In the genomic region with DNA sequence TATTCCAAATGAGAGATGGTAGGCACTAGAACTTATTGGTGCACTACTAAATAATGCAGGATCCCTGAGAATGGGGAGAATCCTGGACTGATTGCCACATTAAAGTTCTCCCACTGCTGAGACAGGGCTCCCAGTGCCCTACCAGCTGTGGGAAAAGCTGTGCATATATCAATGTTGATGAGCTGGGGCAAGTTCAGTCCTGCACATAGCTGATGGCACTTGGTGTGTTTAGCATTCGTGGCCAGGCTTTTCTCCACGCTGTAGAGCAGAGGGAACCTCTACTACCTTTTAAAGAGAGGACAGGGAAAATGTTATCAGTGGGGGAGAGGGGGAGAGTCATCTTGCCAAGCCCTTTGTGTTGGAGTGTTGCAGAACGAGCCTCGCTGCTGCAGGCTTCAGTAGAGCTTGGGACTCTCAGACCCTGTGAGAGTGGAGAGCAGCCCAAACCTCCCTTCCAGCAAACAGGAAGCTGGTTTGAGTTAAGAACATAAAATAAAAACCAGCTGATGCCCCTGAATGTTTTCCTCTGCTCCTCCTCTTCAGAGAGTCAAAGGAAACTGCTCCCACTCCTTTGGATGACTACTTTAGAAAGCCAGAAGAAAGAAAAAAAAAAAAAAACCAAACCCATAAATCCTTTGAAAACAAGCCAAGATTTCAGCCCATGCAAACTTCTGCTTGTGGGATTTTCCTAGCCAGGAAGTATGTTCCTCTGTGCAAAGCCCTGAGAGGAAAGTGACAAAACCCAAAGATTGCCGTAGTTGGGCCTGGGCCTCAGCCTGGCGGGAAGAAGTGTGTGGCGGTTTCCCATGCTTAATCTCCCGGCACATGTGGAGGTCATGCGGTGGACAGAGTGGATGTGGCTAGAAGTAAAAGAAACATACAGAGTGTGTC, we compare ENCODE assay signal across 8 mouse cellular contexts. TPM values are rescaled to one million over a fixed set of nuclear protein-coding genes. Genes with fewer than 3 reads are reported as not detected.
DNase-seq lines count a peak whose midpoint lies in the region; ATAC-seq lines count a peak whose summit lies in the region.

No protein-coding gene starts in this region.

- 69% methylated on average over 9 of the region's 9 CpGs for WGBS in midbrain, embryonic 10.5 days
- 79% methylated on average over 9 of the region's 9 CpGs for WGBS in midbrain, embryonic 13.5 days
- 42% methylated on average over 9 of the region's 9 CpGs for WGBS in intestine, embryonic 14.5 days
- 32% methylated on average over 9 of the region's 9 CpGs for WGBS in macrophage (ENCODE audit: missing documents)

- no peak for DNase-seq in midbrain, embryonic 10.5 days (ENCODE audit: low spot score)
- peak; percentile 51 for DNase-seq in forelimb bud, embryonic 11.5 days (ENCODE audit: low read depth, low spot score)
- no peak for DNase-seq in intestine, embryonic 14.5 days (ENCODE audit: low spot score)
- no peak for DNase-seq in cerebellum, adult 11-12 months
- no peak for DNase-seq in cerebellum, adult 18-20 months
- DNase-seq in cerebellum, adult 9-10 months, result no peak

- peaks cover 5% of the 10 kb centered on the region; the same call in 1 of the 2 replicates for H3K36me3 ChIP-seq in midbrain, embryonic 10.5 days
- H3K36me3 ChIP-seq in midbrain, embryonic 13.5 days, result peaks cover 9% of the 10 kb centered on the region; the same call in 1 of the 2 replicates
- H3K36me3 ChIP-seq in intestine, embryonic 14.5 days (ENCODE audit: control insufficient read depth, insufficient read depth, low read length), result peaks cover 6% of the 10 kb centered on the region; the same call in 1 of the 2 replicates
- H3K36me3 ChIP-seq in macrophage (ENCODE audit: inconsistent target), result no peaks in the 10 kb centered on the region

- 0 out of 2 replicates have a peak, but pooled peaks cover 2% of the 10 kb centered on the region for H3K4me1 ChIP-seq in midbrain, embryonic 10.5 days
- H3K4me1 ChIP-seq in midbrain, embryonic 13.5 days (replicated peaks), result peaks cover 5% of the 10 kb centered on the region; the same call in 1 of the 2 replicates
- H3K4me1 ChIP-seq in intestine, embryonic 14.5 days (replicated peaks; ENCODE audit: control insufficient read depth, insufficient read depth, low read length), result peaks cover 3% of the 10 kb centered on the region; the same call in 1 of the 2 replicates

- no peaks in the 10 kb centered on the region for H3K79me2 ChIP-seq in macrophage (ENCODE audit: inconsistent target)

- no peak for ATAC-seq in midbrain, embryonic 13.5 days
- no peak for ATAC-seq in intestine, embryonic 14.5 days (replicated peaks; ENCODE audit: low FRiP score, low TSS enrichment, low read depth)

- no peaks in the 10 kb centered on the region for H3K27me3 ChIP-seq in midbrain, embryonic 10.5 days (ENCODE audit: low read depth, poor library complexity, severe bottlenecking)
- no peaks in the 10 kb centered on the region for H3K27me3 ChIP-seq in midbrain, embryonic 13.5 days
- no peaks in the 10 kb centered on the region for H3K27me3 ChIP-seq in intestine, embryonic 14.5 days (replicated peaks; ENCODE audit: control insufficient read depth, insufficient read depth, low read length)

- H3K27ac ChIP-seq in midbrain, embryonic 10.5 days (replicated peaks), result 0 out of 2 replicates have a peak overlapping the region, but pooled peaks have one; percentile 13
- H3K27ac ChIP-seq in midbrain, embryonic 13.5 days, result no peak overlapping the region
- H3K27ac ChIP-seq in intestine, embryonic 14.5 days (ENCODE audit: low read depth), result peak overlapping the region; percentile 64
- H3K27ac ChIP-seq in macrophage, result 0 out of 2 replicates have a peak overlapping the region, but pooled peaks have one; percentile 2

- H3K9ac ChIP-seq in midbrain, embryonic 13.5 days (replicated peaks), result no peak overlapping the region
- H3K9ac ChIP-seq in intestine, embryonic 14.5 days (ENCODE audit: low read length), result no peak overlapping the region

- H3K9me3 ChIP-seq in midbrain, embryonic 10.5 days (replicated peaks), result no peaks in the 10 kb centered on the region
- H3K9me3 ChIP-seq in midbrain, embryonic 13.5 days, result no peaks in the 10 kb centered on the region
- no peaks in the 10 kb centered on the region for H3K9me3 ChIP-seq in intestine, embryonic 14.5 days (ENCODE audit: control insufficient read depth, low read length)

- H3K4me2 ChIP-seq in midbrain, embryonic 13.5 days (replicated peaks), result no peak overlapping the region
- H3K4me2 ChIP-seq in intestine, embryonic 14.5 days (ENCODE audit: low read length), result no peak overlapping the region

- H3K4me3 ChIP-seq in midbrain, embryonic 10.5 days, result no peak overlapping the region
- no peak overlapping the region for H3K4me3 ChIP-seq in midbrain, embryonic 13.5 days (replicated peaks)
- no peak overlapping the region for H3K4me3 ChIP-seq in intestine, embryonic 14.5 days (ENCODE audit: low read depth, low read length)
- no peak overlapping the region for H3K4me3 ChIP-seq in macrophage (ENCODE audit: inconsistent target)

RNA-seq across cellular contexts. Expression of a gene that starts 23.1 kb away (rescaled TPM):
- polyA plus RNA-seq in midbrain, embryonic 10.5 days (2016; fragmentation: Nextera tagmentation; extraction: Ambion mirVana), result 3.3 and 4.4 TPM in 2 replicates
- polyA plus RNA-seq in midbrain, embryonic 13.5 days (2015; fragmentation: Nextera tagmentation; extraction: Ambion mirVana), result 5.3 and 6.0 TPM in 2 replicates
- polyA plus RNA-seq in intestine, embryonic 14.5 days (2014; fragmentation: Nextera tagmentation; extraction: Ambion mirVana), result 3.6 and 3.9 TPM in 2 replicates
- 100 to 1,000 TPM in 2 of 26 experiments, 10 to 100 TPM in 24; 20.4 to 203 (median 39.3) TPM for total RNA-seq in macrophage (2018; cell fraction: chromatin; rRNA removed)
- total RNA-seq in macrophage (2018; cell fraction: cytosol; rRNA removed), result 10 to 100 TPM in 1 of 26 experiments, 1 to 10 TPM in 25; 4.4 to 10.4 (median 5.5) TPM
- total RNA-seq in macrophage (2018; cell fraction: nucleus; rRNA removed), result 100 to 1,000 TPM in 1 of 26 experiments, 10 to 100 TPM in 25; 12.8 to 109 (median 19.3) TPM
- polyA plus RNA-seq in macrophage (2018), result 3.1 to 4.3 TPM (median 3.8 TPM) in 3 replicates

RNA-seq across cellular contexts. Expression of a gene that starts 31.6 kb away (rescaled TPM):
- 21.2 and 27.5 TPM in 2 replicates for polyA plus RNA-seq in midbrain, embryonic 10.5 days (2016; fragmentation: Nextera tagmentation; extraction: Ambion mirVana)
- 26.0 and 26.5 TPM in 2 replicates for polyA plus RNA-seq in midbrain, embryonic 13.5 days (2015; fragmentation: Nextera tagmentation; extraction: Ambion mirVana)
- 18.9 and 20.1 TPM in 2 replicates for polyA plus RNA-seq in intestine, embryonic 14.5 days (2014; fragmentation: Nextera tagmentation; extraction: Ambion mirVana)
- total RNA-seq in macrophage (2018; cell fraction: chromatin; rRNA removed), result 1 to 10 TPM in 22 of 26 experiments, under 1 TPM in 1, not detected in 3; 0.74 to 7.6 (median 3.0) TPM
- total RNA-seq in macrophage (2018; cell fraction: cytosol; rRNA removed), result 1 to 10 TPM in 25 of 26 experiments, under 1 TPM in 1; 0.96 to 3.7 (median 2.5) TPM
- 1 to 10 TPM in 21 of 26 experiments, under 1 TPM in 4, not detected in 1; 0.72 to 9.9 (median 3.4) TPM for total RNA-seq in macrophage (2018; cell fraction: nucleus; rRNA removed)
- polyA plus RNA-seq in macrophage (2018), result 1.6 to 3.2 TPM (median 2.6 TPM) in 3 replicates

RNA-seq across cellular contexts. Expression of a gene that starts 31.7 kb away (rescaled TPM):
- polyA plus RNA-seq in midbrain, embryonic 10.5 days (2016; fragmentation: Nextera tagmentation; extraction: Ambion mirVana), result 5.2 and 6.8 TPM in 2 replicates
- polyA plus RNA-seq in midbrain, embryonic 13.5 days (2015; fragmentation: Nextera tagmentation; extraction: Ambion mirVana), result 5.7 and 5.8 TPM in 2 replicates
- 2.2 and 3.0 TPM in 2 replicates for polyA plus RNA-seq in intestine, embryonic 14.5 days (2014; fragmentation: Nextera tagmentation; extraction: Ambion mirVana)
- 1 to 10 TPM in 12 of 26 experiments, under 1 TPM in 9, not detected in 5; 0.26 to 3.1 (median 1.0) TPM for total RNA-seq in macrophage (2018; cell fraction: chromatin; rRNA removed)
- under 1 TPM in 16 of 26 experiments, not detected in 10; under 0.01 to 0.50 (median 0.07) TPM for total RNA-seq in macrophage (2018; cell fraction: cytosol; rRNA removed)
- total RNA-seq in macrophage (2018; cell fraction: nucleus; rRNA removed), result 1 to 10 TPM in 8 of 26 experiments, under 1 TPM in 11, not detected in 7; 0.12 to 2.1 (median 0.88) TPM
- polyA plus RNA-seq in macrophage (2018), result 0.15 to 0.18 TPM in 2 of 3 replicates, not detected in the other

RNA-seq across cellular contexts. Expression of a gene that starts 37.6 kb away (rescaled TPM):
- polyA plus RNA-seq in midbrain, embryonic 10.5 days (2016; fragmentation: Nextera tagmentation; extraction: Ambion mirVana), result 2.4 and 2.8 TPM in 2 replicates
- polyA plus RNA-seq in midbrain, embryonic 13.5 days (2015; fragmentation: Nextera tagmentation; extraction: Ambion mirVana), result 4.6 and 5.4 TPM in 2 replicates
- 0.72 and 1.4 TPM in 2 replicates for polyA plus RNA-seq in intestine, embryonic 14.5 days (2014; fragmentation: Nextera tagmentation; extraction: Ambion mirVana)
- 1 to 10 TPM in 17 of 26 experiments, under 1 TPM in 7, not detected in 2; 0.20 to 7.1 (median 2.1) TPM for total RNA-seq in macrophage (2018; cell fraction: chromatin; rRNA removed)
- under 1 TPM in 11 of 26 experiments, not detected in 15; 0.04 to 0.35 (median 0.19) TPM for total RNA-seq in macrophage (2018; cell fraction: cytosol; rRNA removed)
- total RNA-seq in macrophage (2018; cell fraction: nucleus; rRNA removed), result 1 to 10 TPM in 12 of 26 experiments, under 1 TPM in 10, not detected in 4; 0.17 to 5.3 (median 1.2) TPM
- 0.15 to 0.17 TPM in 2 of 3 replicates, not detected in the other for polyA plus RNA-seq in macrophage (2018)
